13 mouse cellular contexts compared by ENCODE assay signal in genomic region chr2:155604560-155605235, GRCm38 (mm10). TPM values are rescaled to one million over a fixed set of nuclear protein-coding genes. Genes with fewer than 3 reads are reported as not detected.
DNase-seq lines count a peak whose midpoint lies in the region; ATAC-seq and TF ChIP-seq lines count a peak whose summit lies in the region.
"Had no signal": no experiment of that assay in that cellular context is flagged by ENCODE, and none has a peak within 500 bp of the region (broad histone marks: within the 10 kb centered on the region; RNA-seq: fewer than 3 reads in every experiment).

No protein-coding gene starts in this region.

- no peaks in the 10 kb centered on the region for H3K27me3 ChIP-seq in heart, embryonic 12.5 days (replicated peaks)
- H3K27me3 ChIP-seq in ES-Bruce4 (ENCODE audit: control insufficient read depth, insufficient read depth, low read length, poor library complexity, severe bottlenecking), result no peaks in the 10 kb centered on the region
- no peaks in the 10 kb centered on the region for H3K27me3 ChIP-seq in embryonic facial prominence, embryonic 10.5 days (replicated peaks; ENCODE audit: low read depth, poor library complexity, severe bottlenecking)
- H3K27me3 ChIP-seq in liver, embryonic 13.5 days, result no peaks in the 10 kb centered on the region
- H3K27me3 ChIP-seq: forebrain, embryonic 13.5 days had no signal

- no peaks in the 10 kb centered on the region for H3K36me3 ChIP-seq in heart, embryonic 12.5 days
- H3K36me3 ChIP-seq in ES-Bruce4 (ENCODE audit: control insufficient read depth, insufficient read depth, low read length, poor library complexity, severe bottlenecking), result no peaks in the 10 kb centered on the region
- no peaks in the 10 kb centered on the region for H3K36me3 ChIP-seq in embryonic facial prominence, embryonic 10.5 days (replicated peaks)
- no peaks in the 10 kb centered on the region for H3K36me3 ChIP-seq in liver, embryonic 13.5 days

- WGBS in heart, embryonic 12.5 days, result 28% methylated on average over 10 of the region's 10 CpGs
- 30% methylated on average over 10 of the region's 10 CpGs for WGBS in embryonic facial prominence, embryonic 10.5 days
- WGBS in liver, embryonic 13.5 days (ENCODE audit: insufficient replicate concordance), result 23% methylated on average over 10 of the region's 10 CpGs

- peak overlapping the region; percentile 45; the same call in 1 of the 2 replicates for H3K9ac ChIP-seq in heart, embryonic 12.5 days
- H3K9ac ChIP-seq in ES-Bruce4 (ENCODE audit: low read depth, poor library complexity, severe bottlenecking), result no peak overlapping the region
- H3K9ac ChIP-seq in liver, embryonic 13.5 days, result peak overlapping the region; percentile 70
- H3K9ac ChIP-seq: forebrain, embryonic 13.5 days had no signal

- TF ChIP-seq EP300 in ES-Bruce4 (IDR thresholded peaks at IDR 0.05; ENCODE audit: insufficient read depth, low read depth, low read length), result 0 out of 2 replicates have a peak, but pooled peaks have one; percentile 18

- TF ChIP-seq CTCF in ES-Bruce4 (IDR thresholded peaks at IDR 0.05; ENCODE audit: low read depth, low read length), result no peak

- peak overlapping the region; percentile 44 for H3K4me2 ChIP-seq in heart, embryonic 12.5 days
- H3K4me2 ChIP-seq in liver, embryonic 13.5 days, result peak overlapping the region; percentile 75
- H3K4me2 ChIP-seq: forebrain, embryonic 13.5 days had no signal

- H3K27ac ChIP-seq in heart, embryonic 12.5 days (ENCODE audit: poor library complexity, severe bottlenecking), result peak overlapping the region; percentile 87
- no peak overlapping the region for H3K27ac ChIP-seq in ES-Bruce4 (ENCODE audit: insufficient read depth, low read length)
- H3K27ac ChIP-seq in embryonic facial prominence, embryonic 10.5 days (replicated peaks), result peak overlapping the region; percentile 26; the same call in 1 of the 2 replicates
- peak overlapping the region; percentile 99 for H3K27ac ChIP-seq in liver, embryonic 13.5 days
- H3K27ac ChIP-seq: forebrain, embryonic 13.5 days; heart, adult 2 months had no signal

- DNase-seq in heart, adult 18-20 months, result no peak
- DNase-seq in embryonic facial prominence, embryonic 10.5 days (ENCODE audit: low spot score), result no peak
- peak; percentile 74 for DNase-seq in liver, embryonic 13.5 days
- DNase-seq in cerebellum, postnatal 14 days, result no peak
- no peak for DNase-seq in Muller cell, postnatal 12 days (ENCODE audit: inconsistent ontology term)
- DNase-seq in frontal cortex, postnatal 36 days (ENCODE audit: low spot score in 2 of 2), result no peak
- DNase-seq: heart, adult 2 months; kidney, adult 18-20 months; lung, adult 2 months had no signal

- no peaks in the 10 kb centered on the region for H3K9me3 ChIP-seq in heart, embryonic 12.5 days (replicated peaks)
- no peaks in the 10 kb centered on the region for H3K9me3 ChIP-seq in ES-Bruce4 (replicated peaks; ENCODE audit: control insufficient read depth, insufficient read depth, low read length, poor library complexity, severe bottlenecking)
- no peaks in the 10 kb centered on the region for H3K9me3 ChIP-seq in embryonic facial prominence, embryonic 10.5 days
- H3K9me3 ChIP-seq in liver, embryonic 13.5 days (replicated peaks), result no peaks in the 10 kb centered on the region
- H3K9me3 ChIP-seq: forebrain, embryonic 13.5 days had no signal

- peaks cover 36% of the 10 kb centered on the region for H3K4me1 ChIP-seq in heart, embryonic 12.5 days (replicated peaks)
- peaks cover 1% of the 10 kb centered on the region for H3K4me1 ChIP-seq in ES-Bruce4 (ENCODE audit: control insufficient read depth, insufficient read depth, low read length)
- peaks cover 15% of the 10 kb centered on the region for H3K4me1 ChIP-seq in embryonic facial prominence, embryonic 10.5 days
- H3K4me1 ChIP-seq in liver, embryonic 13.5 days (replicated peaks), result peaks cover 70% of the 10 kb centered on the region
- H3K4me1 ChIP-seq: forebrain, embryonic 13.5 days had no signal

- peak; percentile 88 for ATAC-seq in heart, embryonic 12.5 days (ENCODE audit: insufficient number of reproducible peaks, low FRiP score)
- ATAC-seq in liver, embryonic 13.5 days (ENCODE audit: low read depth), result peak; percentile 97
- ATAC-seq: forebrain, embryonic 13.5 days had no signal

- H3K4me3 ChIP-seq in heart, embryonic 12.5 days, result no peak overlapping the region; the same call in 1 of the 2 replicates
- no peak overlapping the region for H3K4me3 ChIP-seq in ES-Bruce4 (ENCODE audit: low read depth, low read length)
- H3K4me3 ChIP-seq in embryonic facial prominence, embryonic 10.5 days, result no peak overlapping the region
- H3K4me3 ChIP-seq in liver, embryonic 13.5 days (replicated peaks), result peak overlapping the region; percentile 45
- H3K4me3 ChIP-seq: forebrain, embryonic 13.5 days; heart, adult 2 months had no signal

- TF ChIP-seq POLR2A in ES-Bruce4 (IDR thresholded peaks at IDR 0.05; ENCODE audit: insufficient read depth, low read length), result no peak

RNA-seq across cellular contexts. Expression of gene Myh7b, which starts 6.3 kb away (rescaled TPM):
- 22.1 and 24.4 TPM in 2 replicates for polyA plus RNA-seq in heart, embryonic 12.5 days (2016; fragmentation: Nextera tagmentation; extraction: Ambion mirVana)
- 10 to 100 TPM; 23.0 to 30.1 TPM for total RNA-seq in heart, adult 18-20 months (2021)
- polyA plus RNA-seq in ES-Bruce4 (2011; ENCODE audit: insufficient read depth, insufficient read length, low read depth, missing spikeins), result 0.70 and 1.0 TPM in 2 replicates
- polyA plus RNA-seq in embryonic facial prominence, embryonic 10.5 days (2016; fragmentation: Nextera tagmentation; extraction: Ambion mirVana), result 0.75 and 0.77 TPM in 2 replicates
- 2.2 TPM in 2 replicates for polyA plus RNA-seq in liver, embryonic 13.5 days (2015; fragmentation: Nextera tagmentation; extraction: Ambion mirVana)
- total RNA-seq: monocyte, adult 5-6 weeks had no signal

RNA-seq across cellular contexts. Expression of gene Gss, which starts 12.1 kb away (rescaled TPM):
- polyA plus RNA-seq in heart, embryonic 12.5 days (2016; fragmentation: Nextera tagmentation; extraction: Ambion mirVana), result 20.2 and 21.3 TPM in 2 replicates
- total RNA-seq in heart, adult 18-20 months (2021), result 10 to 100 TPM; 14.4 to 15.6 TPM
- polyA plus RNA-seq in ES-Bruce4 (2011; ENCODE audit: insufficient read depth, insufficient read length, low read depth, missing spikeins), result 13.4 and 14.8 TPM in 2 replicates
- polyA plus RNA-seq in embryonic facial prominence, embryonic 10.5 days (2016; fragmentation: Nextera tagmentation; extraction: Ambion mirVana), result 20.2 and 22.9 TPM in 2 replicates
- polyA plus RNA-seq in liver, embryonic 13.5 days (2015; fragmentation: Nextera tagmentation; extraction: Ambion mirVana), result 67.3 and 68.2 TPM in 2 replicates
